Mouse (Mus musculus): Measurements from ENCODE around the gene Nup160. TPM values are rescaled to one million over a fixed set of nuclear protein-coding genes. Genes with fewer than 3 reads are reported as not detected.
A peak's percentile ranks its signal among the peaks of the same experiment; 100 is the strongest.

Gene Nup160
- polyA plus RNA-seq, 2 experiments = 19.9 to 32.4 TPM

DNA sequence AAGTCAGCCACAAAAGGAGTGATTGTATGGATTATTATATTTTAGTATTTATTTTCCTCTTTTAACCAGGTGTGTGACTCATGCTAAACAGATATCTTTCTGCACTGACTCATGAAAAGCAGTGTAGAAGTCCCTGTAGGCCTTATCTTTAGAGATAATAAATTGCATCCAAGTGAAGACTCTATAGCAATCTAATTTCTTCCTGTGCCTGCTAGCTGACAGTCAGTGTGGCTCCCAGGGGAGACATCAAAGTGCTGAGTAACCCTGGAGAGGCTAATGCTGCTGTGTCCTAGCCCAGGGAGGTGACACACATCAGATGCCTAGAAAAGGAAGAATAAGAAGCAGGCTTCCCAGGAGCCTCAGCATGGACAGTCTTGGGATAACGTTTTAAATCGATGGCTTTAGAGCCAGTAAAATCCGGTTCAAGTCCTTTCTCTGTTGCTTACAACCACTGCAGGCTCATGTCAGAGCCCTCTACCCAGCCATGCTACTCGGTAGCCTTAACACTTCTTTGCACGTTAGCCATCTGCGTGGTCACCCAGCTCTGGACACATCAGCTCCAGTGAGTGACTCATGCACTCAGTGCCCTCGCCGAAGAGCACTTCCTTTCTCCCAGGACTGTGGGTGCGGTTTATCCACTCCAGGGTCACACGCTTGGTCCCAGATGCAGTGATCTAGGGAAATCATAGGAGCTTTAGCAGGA is 35.9 kb upstream of the Nup160 start:
- H3K9ac ChIP-seq (replicated peaks) = no peak overlapping the region
- WGBS (ENCODE audit: insufficient replicate concordance) = 49% methylated on average over 10 of the region's 10 CpGs
- no peaks in the 10 kb centered on the region for H3K27me3 ChIP-seq (ENCODE audit: control insufficient read depth, insufficient read depth, low read length)
- DNase-seq (ENCODE audit: low read depth in 3 of 3, low spot score in 3 of 3) (no peak), ATAC-seq (ENCODE audit: insufficient read depth) (peak; percentile 40)
- no peaks in the 10 kb centered on the region for H3K9me3 ChIP-seq (ENCODE audit: control insufficient read depth, low read length)
- peaks cover 6 to 20% of the 10 kb centered on the region in 2 experiments for H3K4me1 ChIP-seq (replicated peaks; ENCODE audit: control insufficient read depth in 2 of 2, insufficient read depth in 2 of 2, low read length in 1 of 2)
- H3K36me3 ChIP-seq (replicated peaks; ENCODE audit: control insufficient read depth, insufficient read depth, low read depth) = no peaks in the 10 kb centered on the region
- H3K4me2 ChIP-seq (ENCODE audit: low read depth) = no peak overlapping the region
- no peak overlapping the region for H3K4me3 ChIP-seq (ENCODE audit: insufficient read depth in 1 of 2, low read depth in 2 of 2, low read length in 2 of 2)
- no peak overlapping the region for H3K27ac ChIP-seq
- TF ChIP-seq CTCF (IDR thresholded peaks at IDR 0.05; ENCODE audit: low read depth) = no peak
- TF ChIP-seq EP300 (IDR thresholded peaks at IDR 0.05; ENCODE audit: low read depth) = no peak

GRCm38 (mm10) chr2:90641710-90642039 is 35.3 kb upstream of the Nup160 start:
- Histone ChIP-seq H3K4me1 (replicated peaks; ENCODE audit: control insufficient read depth in 2 of 2, insufficient read depth in 2 of 2, low read length in 1 of 2) (peaks cover 6 to 20% of the 10 kb centered on the region in 2 experiments), H3K9me3 (ENCODE audit: control insufficient read depth, low read length) (no peaks in the 10 kb centered on the region), H3K4me2 (ENCODE audit: low read depth) (no peak overlapping the region), H3K4me3 (ENCODE audit: insufficient read depth in 1 of 2, low read depth in 2 of 2, low read length in 2 of 2) (no peak overlapping the region), H3K27ac (no peak overlapping the region), H3K36me3 (replicated peaks; ENCODE audit: control insufficient read depth, insufficient read depth, low read depth) (no peaks in the 10 kb centered on the region), H3K27me3 (ENCODE audit: control insufficient read depth, insufficient read depth, low read length) (no peaks in the 10 kb centered on the region), H3K9ac (replicated peaks) (no peak overlapping the region)
- WGBS (ENCODE audit: insufficient replicate concordance) = 49% methylated on average over 4 of the region's 4 CpGs
- no peak for ATAC-seq (ENCODE audit: insufficient read depth)
- TF ChIP-seq CTCF (IDR thresholded peaks at IDR 0.05; ENCODE audit: low read depth) (no peak), EP300 (IDR thresholded peaks at IDR 0.05; ENCODE audit: low read depth) (no peak)
- DNase-seq (ENCODE audit: low read depth in 3 of 3, low spot score in 3 of 3) = no peak

DNA sequence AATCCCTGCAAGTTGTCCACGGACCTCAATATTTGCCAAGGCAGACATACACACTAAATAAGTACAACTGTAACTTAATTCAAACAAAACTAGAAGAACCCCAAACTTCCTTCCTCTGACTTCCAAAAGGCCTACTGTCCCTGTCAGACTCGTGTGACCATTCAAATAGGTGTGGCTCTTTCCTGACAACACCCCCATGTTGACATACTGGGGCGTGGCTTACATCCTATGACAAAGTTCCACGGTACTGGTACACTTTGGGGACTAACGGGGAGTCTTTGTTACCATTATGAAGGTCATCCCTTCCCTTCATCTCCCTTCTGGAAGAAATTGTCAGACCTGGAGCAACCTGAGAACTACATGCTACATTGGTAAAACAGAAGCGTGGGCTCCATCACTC is 29.9 kb upstream of the Nup160 start:
- ATAC-seq (ENCODE audit: insufficient read depth) (no peak), DNase-seq (ENCODE audit: low read depth in 3 of 3, low spot score in 3 of 3) (no peak)
- no peaks in the 10 kb centered on the region for H3K27me3 ChIP-seq (ENCODE audit: control insufficient read depth, insufficient read depth, low read length)
- H3K9me3 ChIP-seq (ENCODE audit: control insufficient read depth, low read length) = no peaks in the 10 kb centered on the region
- no peak overlapping the region for H3K27ac ChIP-seq
- 60% methylated on average over 6 of the region's 6 CpGs for WGBS (ENCODE audit: insufficient replicate concordance)
- TF ChIP-seq EP300 (IDR thresholded peaks at IDR 0.05; ENCODE audit: low read depth) = no peak
- no peak for TF ChIP-seq CTCF (IDR thresholded peaks at IDR 0.05; ENCODE audit: low read depth)
- no peak overlapping the region for H3K9ac ChIP-seq (replicated peaks)
- H3K4me1 ChIP-seq (replicated peaks; ENCODE audit: control insufficient read depth in 2 of 2, insufficient read depth in 2 of 2, low read length in 1 of 2) = peaks cover 0 to 5% of the 10 kb centered on the region in 2 experiments; a peak in 2 of 4 replicates
- no peak overlapping the region for H3K4me3 ChIP-seq (ENCODE audit: insufficient read depth in 1 of 2, low read depth in 2 of 2, low read length in 2 of 2)
- no peaks in the 10 kb centered on the region for H3K36me3 ChIP-seq (replicated peaks; ENCODE audit: control insufficient read depth, insufficient read depth, low read depth)
- H3K4me2 ChIP-seq (ENCODE audit: low read depth) = no peak overlapping the region

DNA sequence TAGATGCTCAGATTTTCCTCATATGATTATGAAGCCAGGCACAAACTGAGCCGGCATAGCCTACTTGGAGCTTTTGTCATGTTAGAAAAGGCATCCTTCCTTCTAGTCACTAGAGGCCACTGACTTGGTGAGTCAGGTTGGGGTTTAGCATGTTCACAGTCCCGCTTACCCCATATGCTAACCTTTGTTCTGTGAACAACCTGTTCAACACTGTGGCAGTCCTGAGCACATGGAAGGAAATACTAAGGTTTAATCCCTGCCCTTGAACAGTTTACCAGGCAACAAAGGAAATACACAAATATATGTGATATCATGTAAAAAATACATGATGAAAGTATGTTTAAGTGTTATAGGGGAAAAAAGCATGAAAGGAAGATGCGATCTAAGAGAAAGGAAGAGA is 27.6 kb upstream of the Nup160 start:
- DNase-seq (ENCODE audit: low read depth in 3 of 3, low spot score in 3 of 3) (no peak), ATAC-seq (ENCODE audit: insufficient read depth) (no peak)
- no peaks in the 10 kb centered on the region for H3K9me3 ChIP-seq (ENCODE audit: control insufficient read depth, low read length)
- no peak overlapping the region for H3K4me3 ChIP-seq (ENCODE audit: insufficient read depth in 1 of 2, low read depth in 2 of 2, low read length in 2 of 2)
- H3K36me3 ChIP-seq (replicated peaks; ENCODE audit: control insufficient read depth, insufficient read depth, low read depth) = no peaks in the 10 kb centered on the region
- 75% methylated on average over 3 of the region's 3 CpGs for WGBS (ENCODE audit: insufficient replicate concordance)
- TF ChIP-seq CTCF (IDR thresholded peaks at IDR 0.05; ENCODE audit: low read depth) (no peak), EP300 (IDR thresholded peaks at IDR 0.05; ENCODE audit: low read depth) (no peak)
- H3K4me2 ChIP-seq (ENCODE audit: low read depth) = no peak overlapping the region
- H3K4me1 ChIP-seq (replicated peaks; ENCODE audit: control insufficient read depth in 2 of 2, insufficient read depth in 2 of 2, low read length in 1 of 2) = peaks cover 0 to 5% of the 10 kb centered on the region in 2 experiments; a peak in 2 of 4 replicates
- no peak overlapping the region for H3K27ac ChIP-seq
- no peak overlapping the region for H3K9ac ChIP-seq (replicated peaks)
- H3K27me3 ChIP-seq (ENCODE audit: control insufficient read depth, insufficient read depth, low read length) = no peaks in the 10 kb centered on the region

DNA sequence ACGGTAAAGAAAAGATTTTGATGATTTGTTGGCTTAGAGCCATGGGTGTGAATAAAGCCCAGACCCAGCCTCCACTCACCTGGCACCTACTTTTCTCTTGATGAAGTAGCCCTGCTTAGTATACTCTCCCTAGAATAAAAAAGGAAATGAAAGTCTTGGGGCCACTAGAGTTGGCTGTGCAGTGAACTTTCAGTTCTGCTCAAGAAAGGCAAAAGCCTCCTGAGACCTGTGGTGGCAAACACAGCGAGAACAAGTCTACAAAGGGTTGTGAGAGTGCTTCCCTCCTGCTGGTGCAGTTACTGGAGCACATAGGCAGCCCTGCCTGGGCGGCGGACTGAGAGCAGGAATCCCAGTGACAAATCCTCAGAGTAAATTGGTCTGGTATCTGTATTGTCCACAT is 27.1 kb upstream of the Nup160 start:
- DNase-seq (ENCODE audit: low read depth in 3 of 3, low spot score in 3 of 3) (no peak), ATAC-seq (ENCODE audit: insufficient read depth) (no peak)
- H3K4me3 ChIP-seq (ENCODE audit: insufficient read depth in 1 of 2, low read depth in 2 of 2, low read length in 2 of 2) = no peak overlapping the region
- H3K27me3 ChIP-seq (ENCODE audit: control insufficient read depth, insufficient read depth, low read length) = no peaks in the 10 kb centered on the region
- 62% methylated on average over 4 of the region's 4 CpGs for WGBS (ENCODE audit: insufficient replicate concordance)
- no peaks in the 10 kb centered on the region for H3K9me3 ChIP-seq (ENCODE audit: control insufficient read depth, low read length)
- H3K36me3 ChIP-seq (replicated peaks; ENCODE audit: control insufficient read depth, insufficient read depth, low read depth) = no peaks in the 10 kb centered on the region
- TF ChIP-seq CTCF (IDR thresholded peaks at IDR 0.05; ENCODE audit: low read depth) (no peak), EP300 (IDR thresholded peaks at IDR 0.05; ENCODE audit: low read depth) (no peak)
- no peak overlapping the region for H3K4me2 ChIP-seq (ENCODE audit: low read depth)
- H3K9ac ChIP-seq (replicated peaks) = no peak overlapping the region
- H3K27ac ChIP-seq = no peak overlapping the region
- peaks cover 0 to 5% of the 10 kb centered on the region in 2 experiments; a peak in 2 of 4 replicates for H3K4me1 ChIP-seq (replicated peaks; ENCODE audit: control insufficient read depth in 2 of 2, insufficient read depth in 2 of 2, low read length in 1 of 2)
